Comparison of ENCODE assay signal across 9 mouse cellular contexts in genomic region chr1:155232786-155233185, GRCm38 (mm10). TPM values are rescaled to one million over a fixed set of nuclear protein-coding genes. Genes with fewer than 3 reads are reported as not detected.
DNase-seq lines count a peak whose midpoint lies in the region; ATAC-seq and TF ChIP-seq lines count a peak whose summit lies in the region.
"Had no signal": no experiment of that assay in that cellular context is flagged by ENCODE, and none has a peak within 500 bp of the region (broad histone marks: within the 10 kb centered on the region; RNA-seq: fewer than 3 reads in every experiment).

No protein-coding gene starts in this region.

- H3K4me1 ChIP-seq in heart, embryonic 11.5 days (ENCODE audit: control insufficient read depth, insufficient read depth, low read length) = peaks cover 62% of the 10 kb centered on the region
- peaks cover 100% of the 10 kb centered on the region for H3K4me1 ChIP-seq in forebrain, embryonic 10.5 days
- H3K4me1 ChIP-seq in limb, embryonic 14.5 days (ENCODE audit: control insufficient read depth, insufficient read depth, low read length) = peaks cover 83% of the 10 kb centered on the region
- H3K4me1 ChIP-seq in liver, postnatal 0 days (ENCODE audit: insufficient read depth) = peaks cover 5% of the 10 kb centered on the region; the same call in 1 of the 2 replicates

- ATAC-seq in heart, embryonic 11.5 days (replicated peaks; ENCODE audit: insufficient number of reproducible peaks, low FRiP score, low TSS enrichment) = no peak
- ATAC-seq in limb, embryonic 14.5 days (ENCODE audit: low FRiP score, low read depth) = no peak
- no peak for ATAC-seq in liver, postnatal 0 days
- ATAC-seq in erythroid progenitor cell, adult 5-6 weeks (replicated peaks; ENCODE audit: low FRiP score, poor library complexity, severe bottlenecking) = no peak

- DNase-seq in heart, adult 11 months = no peak
- peak; percentile 86 for DNase-seq in brain, adult 2 months (ENCODE audit: low read depth, low spot score)
- no peak for DNase-seq in forebrain, embryonic 10.5 days (ENCODE audit: extremely low spot score, low spot score)
- no peak for DNase-seq in limb, embryonic 14.5 days (ENCODE audit: low spot score)
- DNase-seq in liver, postnatal 0 days = no peak
- no peak for DNase-seq in ovary, postnatal 10 days (ENCODE audit: low spot score)

- peak overlapping the region; percentile 29; the same call in 1 of the 2 replicates for H3K27ac ChIP-seq in heart, embryonic 11.5 days (ENCODE audit: low read depth, low read length)
- peak overlapping the region; percentile 87 for H3K27ac ChIP-seq in forebrain, embryonic 10.5 days
- H3K27ac ChIP-seq in limb, embryonic 14.5 days (replicated peaks; ENCODE audit: low read depth, low read length) = peak overlapping the region; percentile 76
- H3K27ac ChIP-seq in liver, postnatal 0 days (ENCODE audit: low read depth) = no peak overlapping the region

- H3K4me2 ChIP-seq in heart, embryonic 11.5 days = no peak overlapping the region; the same call in 1 of the 2 replicates
- H3K4me2 ChIP-seq in limb, embryonic 14.5 days (replicated peaks; ENCODE audit: low read depth, low read length, severe bottlenecking) = no peak overlapping the region
- H3K4me2 ChIP-seq in liver, postnatal 0 days (ENCODE audit: low read depth, low read length) = no peak overlapping the region

- no peak for TF ChIP-seq EP300 in liver, postnatal 0 days (IDR thresholded peaks at IDR 0.05; ENCODE audit: low read depth)

- H3K9me3 ChIP-seq in heart, embryonic 11.5 days (replicated peaks; ENCODE audit: control insufficient read depth, low read length) = no peaks in the 10 kb centered on the region
- H3K9me3 ChIP-seq in forebrain, embryonic 10.5 days = no peaks in the 10 kb centered on the region
- H3K9me3 ChIP-seq in limb, embryonic 14.5 days (ENCODE audit: control insufficient read depth, low read length) = no peaks in the 10 kb centered on the region
- H3K9me3 ChIP-seq in liver, postnatal 0 days (ENCODE audit: low read length) = no peaks in the 10 kb centered on the region

- no peak for TF ChIP-seq CTCF in liver, postnatal 0 days (IDR thresholded peaks at IDR 0.05; ENCODE audit: low read depth)

- peak overlapping the region; percentile 39; the same call in 1 of the 2 replicates for H3K9ac ChIP-seq in heart, embryonic 11.5 days (ENCODE audit: low read depth, low read length)
- no peak overlapping the region for H3K9ac ChIP-seq in limb, embryonic 14.5 days (ENCODE audit: low read depth, low read length, severe bottlenecking)
- no peak overlapping the region for H3K9ac ChIP-seq in liver, postnatal 0 days (replicated peaks)

- H3K36me3 ChIP-seq in heart, embryonic 11.5 days (ENCODE audit: control insufficient read depth, insufficient read depth, low read length) = no peaks in the 10 kb centered on the region
- peaks cover 4% of the 10 kb centered on the region; the same call in 1 of the 2 replicates for H3K36me3 ChIP-seq in forebrain, embryonic 10.5 days (replicated peaks)
- H3K36me3 ChIP-seq in limb, embryonic 14.5 days (ENCODE audit: control insufficient read depth, insufficient read depth, low read length) = peaks cover 14% of the 10 kb centered on the region; the same call in 1 of the 2 replicates
- H3K36me3 ChIP-seq in liver, postnatal 0 days (replicated peaks; ENCODE audit: insufficient read depth, low read length) = no peaks in the 10 kb centered on the region

- 80% methylated on average over 6 of the region's 6 CpGs for WGBS in heart, embryonic 11.5 days (ENCODE audit: insufficient replicate concordance)
- WGBS in forebrain, embryonic 10.5 days = 71% methylated on average over 6 of the region's 6 CpGs
- 58% methylated on average over 6 of the region's 6 CpGs for WGBS in limb, embryonic 14.5 days
- WGBS in liver, postnatal 0 days (ENCODE audit: insufficient replicate concordance) = 80% methylated on average over 6 of the region's 6 CpGs

- no peaks in the 10 kb centered on the region for H3K27me3 ChIP-seq in heart, embryonic 11.5 days (ENCODE audit: control insufficient read depth, insufficient read depth, low read length)
- 0 out of 2 replicates have a peak, but pooled peaks cover 4% of the 10 kb centered on the region for H3K27me3 ChIP-seq in forebrain, embryonic 10.5 days (ENCODE audit: poor library complexity, severe bottlenecking)
- no peaks in the 10 kb centered on the region for H3K27me3 ChIP-seq in limb, embryonic 14.5 days (ENCODE audit: control insufficient read depth, insufficient read depth, low read length)
- H3K27me3 ChIP-seq in liver, postnatal 0 days (ENCODE audit: insufficient read depth, low read length) = no peaks in the 10 kb centered on the region

- no peak for TF ChIP-seq POLR2A in limb, embryonic 14.5 days (IDR thresholded peaks at IDR 0.05; ENCODE audit: borderline replicate concordance, extremely low read depth, insufficient read depth, insufficient read length)

- no peak overlapping the region for H3K4me3 ChIP-seq in heart, embryonic 11.5 days (ENCODE audit: low read depth, low read length)
- no peak overlapping the region for H3K4me3 ChIP-seq in forebrain, embryonic 10.5 days
- no peak overlapping the region for H3K4me3 ChIP-seq in limb, embryonic 14.5 days (replicated peaks; ENCODE audit: low read length)
- no peak overlapping the region for H3K4me3 ChIP-seq in liver, postnatal 0 days (ENCODE audit: low read depth, low read length)
- H3K4me3 ChIP-seq: erythroblast, embryonic 14.5 days had no signal

RNA-seq across cellular contexts. Expression of gene BC034090, which starts 11.5 kb away (rescaled TPM):
- 3.9 and 5.4 TPM in 2 replicates for polyA plus RNA-seq in heart, embryonic 11.5 days (2014; fragmentation: Nextera tagmentation; extraction: Ambion mirVana)
- polyA plus RNA-seq in forebrain, embryonic 10.5 days (2016; fragmentation: Nextera tagmentation; extraction: Ambion mirVana) = 3.6 and 4.4 TPM in 2 replicates
- 28.0 and 31.4 TPM in 2 replicates for polyA plus RNA-seq in limb, embryonic 14.5 days (2012; rRNA removed)
- 5.6 and 6.7 TPM in 2 replicates for polyA plus RNA-seq in limb, embryonic 14.5 days (2014; fragmentation: Nextera tagmentation; extraction: Ambion mirVana)
- 0.14 and 0.22 TPM in 2 replicates for polyA plus RNA-seq in liver, postnatal 0 days (2015; fragmentation: Nextera tagmentation; extraction: Ambion mirVana)
- total RNA-seq in erythroid progenitor cell, adult 5-6 weeks (2015; ENCODE audit: low replicate concordance) = not detected in 2 replicates
- total RNA-seq in erythroid progenitor cell, adult 5-6 weeks (2017; ENCODE audit: low replicate concordance) = not detected in 2 replicates
- polyA plus RNA-seq: erythroblast, embryonic 14.5 days had no signal
